Mouse (Mus musculus) adrenal gland, adult 2 months (tissue): ENCODE results near the gene Sap30l. TPM values are rescaled to one million over a fixed set of nuclear protein-coding genes. Genes with fewer than 3 reads are reported as not detected.

Experiments used
- DNase-seq: peaks from one replicate; pipeline ENCODE4 v3.0.0; 2021
- long read RNA-seq: library from polyadenylated mRNA; stranded (forward); transcript quantifications from one replicate; pipeline ENCODE4 v2.0.0, GENCODE M21; 2021
- polyA plus RNA-seq: library from polyadenylated mRNA; depleted of rRNA; stranded (reverse); fragments of >200 nt; gene quantifications from 2 replicates; pipeline ENCODE4 v1.2.3, GENCODE M21; 2012; rRNA removed
- total RNA-seq, 2 experiments: library from RNA; stranded (reverse); gene quantifications; 2 replicates each; pipeline ENCODE4 v1.2.3; 2021

Gene Sap30l
- total RNA-seq = 10 to 100 TPM; 55.8 to 55.9 TPM
- polyA plus RNA-seq = 77.8 and 86.8 TPM in 2 replicates
- long read RNA-seq, transcript Sap30l-201 (4 exons, 1,151 nt) = major isoform, 60 of 63 reads
- long read RNA-seq, partial matches to known transcripts = 2 of 63 reads
- long read RNA-seq, other reads (novel, unspliced or antisense) = 1 of 63 reads

DNA sequence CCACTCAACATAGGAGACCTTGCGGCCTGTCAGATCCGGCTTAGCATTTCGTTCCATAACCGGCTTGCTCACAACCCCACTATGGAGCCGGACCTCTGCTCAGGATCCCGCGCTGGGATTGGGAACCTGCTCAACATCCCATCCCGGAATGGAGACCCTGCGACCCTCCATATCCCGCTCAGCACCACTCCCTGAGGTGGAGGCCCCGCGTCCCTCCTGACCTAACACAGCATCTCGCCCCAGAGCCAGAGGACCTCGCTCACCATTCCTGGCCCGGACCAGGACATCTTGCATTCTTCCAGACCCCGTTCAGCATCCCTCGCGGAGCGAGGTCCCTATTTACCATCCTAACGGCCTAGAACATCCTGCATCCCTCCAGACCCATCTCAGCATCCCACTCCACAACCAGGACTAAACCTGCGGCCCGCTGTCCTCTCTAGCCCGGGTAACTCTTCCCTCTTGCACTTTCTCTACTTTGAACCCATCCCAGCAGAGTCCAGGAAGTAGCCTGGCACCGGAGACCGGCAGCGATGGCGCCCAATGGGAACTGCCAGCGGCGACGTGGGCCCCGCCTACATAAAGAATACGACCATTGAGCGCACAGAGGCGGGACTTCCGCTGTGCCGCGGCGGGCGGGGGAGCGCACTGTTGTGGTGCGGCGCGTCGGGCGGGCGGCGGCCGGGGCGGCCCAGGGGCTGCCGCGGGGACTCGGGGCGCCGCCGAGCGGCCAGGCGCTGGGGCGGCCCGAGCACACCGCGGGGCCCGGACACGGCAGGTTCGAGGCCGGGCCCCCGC is at the start of gene Sap30l:
Gene Sap30l, plus strand, starts transcription at position 667 of the 795 bp plus-strand sequence.
- peak; percentile 99 for DNase-seq

DNA sequence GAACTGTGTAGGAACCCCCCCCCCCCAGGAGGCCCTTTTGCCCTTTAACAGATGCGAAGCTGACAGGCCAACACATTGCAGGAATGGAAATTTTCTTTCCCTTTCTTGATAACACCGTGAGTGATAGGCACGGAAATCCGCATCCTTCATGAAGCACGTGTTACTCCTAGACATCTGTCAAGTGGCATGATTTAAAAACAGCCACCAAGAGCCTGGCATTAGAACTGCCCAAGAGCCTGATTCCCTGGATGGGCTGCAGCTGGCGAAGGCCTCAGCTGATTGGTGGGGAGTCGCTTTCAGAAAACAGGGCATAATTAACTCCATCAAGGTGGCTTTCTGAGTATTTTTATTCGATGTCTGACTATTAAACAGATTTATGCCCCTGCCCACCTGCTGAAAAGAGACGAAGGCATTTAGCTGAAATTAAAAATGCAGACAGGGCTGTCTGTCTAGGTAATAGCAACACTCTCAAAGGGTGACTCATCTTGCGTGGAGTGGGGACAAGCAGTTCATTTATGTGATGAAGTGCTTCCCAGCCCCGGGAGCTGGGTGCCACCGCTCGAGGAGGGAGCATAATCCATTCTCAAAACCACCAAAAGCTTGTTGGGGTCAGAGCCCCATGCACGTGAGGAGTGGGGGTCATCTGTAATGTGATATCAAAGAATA is 47.8 kb upstream of the Sap30l start:
- no peak for DNase-seq

DNA sequence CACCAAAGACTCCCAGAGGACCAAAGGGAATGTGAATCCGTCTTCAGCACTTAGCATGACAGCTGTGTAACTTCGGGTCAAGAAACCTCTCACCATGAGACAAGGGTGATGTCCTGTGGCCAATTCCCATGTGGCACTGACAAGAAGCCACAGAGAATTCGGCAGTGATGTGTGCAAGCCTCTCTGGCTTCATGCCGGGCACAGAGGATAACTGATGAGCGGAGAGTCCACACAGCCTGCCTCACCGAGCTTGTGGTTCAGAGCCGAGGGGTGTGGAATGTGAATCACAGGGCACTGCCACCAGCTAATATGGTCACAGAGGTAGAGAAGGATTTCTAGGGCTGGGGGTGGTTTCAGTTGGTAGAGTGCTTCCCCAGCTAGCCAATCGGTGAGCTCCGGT is 42.8 kb upstream of the Sap30l start:
- DNase-seq = no peak

DNA sequence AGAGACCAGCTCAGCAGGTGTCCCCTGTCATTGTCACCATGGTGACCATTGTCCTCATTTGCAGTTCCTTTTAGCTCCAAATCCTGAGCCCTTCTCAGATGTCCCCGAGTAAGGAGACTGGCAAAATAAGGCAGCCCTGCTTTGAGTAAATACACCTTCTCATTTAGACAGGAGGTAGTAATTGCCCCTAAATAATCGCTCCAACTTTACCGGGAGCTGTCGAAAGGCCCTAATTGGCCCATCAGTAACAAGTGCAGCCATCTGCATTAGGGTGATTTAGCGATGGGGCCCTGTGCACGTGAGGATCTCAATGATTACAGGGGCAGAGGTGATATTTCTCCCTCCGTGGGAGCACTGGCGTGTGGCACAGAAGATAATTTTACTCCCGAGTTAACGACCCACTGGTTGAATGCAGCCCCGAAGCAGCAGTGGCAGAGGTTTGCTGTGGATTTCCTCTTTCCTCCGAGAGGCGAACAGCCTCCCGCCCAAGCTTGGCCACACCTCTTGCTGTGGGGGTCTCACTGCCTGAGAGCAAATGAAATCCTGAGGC is 40.9 kb upstream of the Sap30l start:
- DNase-seq = no peak

DNA sequence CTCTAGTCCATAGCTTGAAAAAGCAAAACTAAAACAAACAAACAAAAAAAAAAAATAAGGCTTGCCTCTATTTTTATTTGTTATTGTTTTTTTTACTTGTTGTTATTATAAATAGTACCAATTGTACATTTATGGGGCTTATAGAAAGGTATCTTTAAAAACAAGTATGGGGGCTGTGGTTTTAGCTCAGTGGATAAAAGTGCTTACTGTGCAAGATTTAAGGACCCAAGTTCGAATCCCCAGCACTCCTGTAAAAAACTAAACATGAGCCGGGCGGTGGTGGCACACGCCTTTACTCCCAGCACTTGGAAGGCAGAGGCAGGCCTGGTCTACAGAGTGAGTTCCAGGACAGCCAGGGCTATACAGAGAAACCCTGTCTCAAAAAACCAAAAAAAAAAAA is 40.1 kb upstream of the Sap30l start:
- DNase-seq = no peak

DNA sequence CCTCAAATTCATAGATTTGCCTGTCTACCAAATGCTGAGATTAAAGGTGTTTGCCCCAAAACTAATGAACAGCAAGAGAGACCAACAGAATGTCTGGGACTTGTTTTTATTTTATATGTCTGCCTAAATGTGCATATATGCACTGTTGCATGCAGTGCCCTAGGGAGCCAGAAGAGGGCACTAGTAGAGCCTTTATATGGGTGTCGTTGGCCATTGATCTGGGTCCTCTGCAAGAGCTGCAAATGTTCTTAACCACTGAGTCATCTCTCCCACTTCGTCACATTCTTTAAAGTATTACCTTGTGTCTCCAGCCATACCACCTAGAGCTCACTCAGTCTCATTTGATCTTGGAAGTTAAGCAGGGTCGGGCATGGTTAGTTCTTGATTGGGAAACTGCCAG is 37.3 kb upstream of the Sap30l start:
- no peak for DNase-seq

DNA sequence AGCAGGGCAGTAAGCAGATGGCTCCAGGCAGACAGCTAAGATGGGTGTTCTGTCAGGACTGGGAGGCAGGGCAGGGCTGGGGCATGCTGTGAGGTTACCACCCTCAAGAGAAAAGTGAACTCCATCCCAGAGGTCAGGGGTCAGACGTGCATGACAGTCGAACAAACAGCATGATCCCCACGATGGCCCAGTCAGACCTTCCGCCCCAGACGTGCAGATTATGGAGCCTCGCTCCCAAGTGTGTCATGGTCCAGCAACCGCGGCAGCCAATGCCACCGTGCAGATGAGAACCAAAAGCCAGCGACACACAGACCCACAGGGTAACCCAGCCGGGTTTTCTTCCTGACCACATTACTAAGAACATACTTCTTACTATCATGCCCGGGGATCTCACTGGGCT is 34.8 kb upstream of the Sap30l start:
- no peak for DNase-seq

DNA sequence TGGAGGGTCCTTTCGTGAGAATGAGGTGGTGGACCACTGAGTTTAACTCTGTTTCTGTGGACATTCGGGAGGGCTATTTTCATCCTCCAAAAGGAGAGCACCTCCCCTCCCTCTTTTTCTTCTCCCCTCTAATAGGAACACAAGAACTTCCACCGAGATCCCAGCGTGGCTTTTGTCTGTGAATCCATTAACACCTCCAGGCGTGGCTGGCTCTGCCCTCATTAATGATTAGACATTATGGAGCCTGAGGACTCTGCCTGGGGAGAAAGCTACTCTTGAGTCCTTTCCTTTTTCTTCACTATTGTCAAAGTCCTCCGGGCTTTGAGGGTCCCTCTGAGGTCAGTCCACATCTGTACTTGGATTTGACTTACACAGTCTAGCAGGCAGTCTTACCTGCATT is 34.3 kb upstream of the Sap30l start:
- DNase-seq = no peak

DNA sequence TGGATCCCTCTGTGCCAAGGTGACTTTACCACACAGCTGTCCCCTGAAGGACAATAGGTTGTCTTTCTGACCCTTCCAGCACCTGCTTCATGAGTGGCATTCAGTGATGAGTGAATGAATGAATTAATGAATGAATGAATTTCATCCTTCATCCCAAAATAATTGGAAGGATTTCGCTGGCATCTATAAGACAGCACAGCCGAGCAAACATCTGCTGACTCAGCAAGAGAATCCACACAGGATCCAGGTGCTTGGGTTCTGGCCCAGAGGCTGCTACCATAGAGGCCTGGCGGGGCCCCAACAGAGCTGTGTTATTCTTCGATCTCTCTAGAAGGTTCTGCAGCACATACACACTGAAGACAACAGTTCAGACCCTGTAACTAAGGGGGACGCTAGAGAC is 30.7 kb upstream of the Sap30l start:
- no peak for DNase-seq

DNA sequence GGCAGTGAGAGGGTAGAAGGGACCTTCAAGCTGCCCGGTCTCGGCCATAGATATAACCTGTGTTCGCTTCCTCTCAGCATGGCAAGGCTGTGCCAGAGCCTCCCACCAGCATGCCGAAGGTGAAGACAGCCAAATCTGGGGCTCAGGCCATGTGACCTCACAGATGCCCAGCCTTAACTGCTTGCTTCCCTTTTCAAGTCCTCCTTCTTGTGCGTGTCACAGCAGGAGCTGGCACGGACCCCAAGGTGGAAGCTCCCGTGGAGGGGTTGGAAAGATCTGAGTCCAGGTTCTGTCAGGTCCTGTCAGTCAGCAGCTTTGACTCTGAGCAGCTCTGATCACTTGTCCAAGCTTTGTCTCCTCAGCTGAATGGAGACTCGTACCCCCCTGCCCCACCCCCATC is 29.8 kb upstream of the Sap30l start:
- DNase-seq = no peak

DNA sequence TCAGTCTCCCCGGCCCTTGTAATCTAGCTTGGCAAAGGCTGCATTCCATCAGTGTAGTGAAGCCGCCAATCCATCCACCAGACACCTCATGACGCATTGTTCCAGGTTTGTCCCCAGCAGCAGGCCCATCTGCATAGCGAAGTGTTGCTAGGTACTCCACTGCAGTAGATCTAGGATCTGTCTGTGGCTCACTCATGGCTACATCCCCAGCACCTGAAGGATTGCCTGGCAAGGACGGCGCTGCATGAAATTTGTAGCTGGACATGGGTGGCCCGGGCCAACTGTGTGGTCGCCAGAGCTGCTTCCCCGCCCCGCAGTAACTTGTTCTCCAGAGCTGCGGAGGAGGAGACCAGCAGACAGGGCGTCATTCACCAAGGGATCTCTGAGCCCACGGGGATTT is 28.0 kb upstream of the Sap30l start:
- no peak for DNase-seq

DNA sequence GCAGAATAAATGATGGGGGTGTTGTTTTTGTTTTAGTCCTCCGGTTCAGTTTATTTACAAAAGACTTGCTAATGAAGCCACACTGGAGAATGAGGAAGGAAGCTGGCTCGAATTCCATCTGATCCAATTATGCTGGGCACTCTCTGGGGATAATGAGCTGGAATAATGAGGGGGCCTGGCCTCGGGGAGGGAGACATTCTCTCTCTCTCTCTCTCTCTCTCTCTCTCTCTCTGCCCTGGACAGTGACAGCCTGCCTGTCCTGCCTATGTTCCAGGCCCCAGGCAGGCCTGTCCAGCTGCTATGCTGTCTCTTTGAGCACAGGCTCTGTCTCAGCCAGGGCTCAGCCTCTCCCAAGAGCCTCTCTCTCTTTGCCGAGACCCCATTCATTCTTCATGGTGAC is 27.5 kb upstream of the Sap30l start:
- no peak for DNase-seq

DNA sequence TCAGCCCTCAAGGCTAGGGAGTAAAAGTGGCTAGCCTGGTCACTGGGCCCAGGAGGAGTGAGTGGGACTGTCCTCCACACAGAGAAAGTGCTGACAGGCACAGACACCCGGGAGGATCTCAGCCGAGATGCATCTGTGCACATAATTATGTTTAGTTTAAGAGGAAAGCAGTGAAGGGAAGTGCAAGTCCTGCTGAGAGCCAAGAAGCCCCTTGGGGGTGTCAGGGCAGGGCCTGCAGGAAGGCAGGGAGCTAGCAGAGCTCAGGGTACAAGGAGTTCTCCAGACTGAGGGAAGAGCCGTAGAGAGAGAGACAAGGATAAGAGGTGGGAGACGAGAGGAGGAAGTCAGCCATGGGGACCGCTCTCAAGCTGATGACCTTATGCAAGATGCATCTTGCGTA is 25.6 kb upstream of the Sap30l start:
- no peak for DNase-seq

DNA sequence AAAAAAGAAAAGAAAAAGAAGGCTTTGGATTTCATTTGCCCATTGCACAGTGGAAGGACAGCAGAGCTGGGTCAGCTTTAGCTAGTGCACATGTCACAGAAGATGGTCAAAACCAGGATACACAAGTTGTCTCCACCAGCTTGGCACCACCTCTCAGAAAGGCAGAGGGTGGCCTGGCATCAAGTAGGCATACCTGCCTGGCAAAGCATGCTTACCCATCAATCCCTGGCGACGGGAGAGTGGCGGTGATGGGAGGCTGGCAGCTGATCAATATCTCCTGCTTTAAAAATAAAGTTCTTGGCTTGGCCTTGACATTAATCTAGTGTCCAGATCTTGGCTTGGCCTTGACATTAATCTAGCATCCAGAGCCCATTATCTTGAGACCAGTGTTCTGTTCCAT is 24.9 kb upstream of the Sap30l start:
- DNase-seq = no peak

DNA sequence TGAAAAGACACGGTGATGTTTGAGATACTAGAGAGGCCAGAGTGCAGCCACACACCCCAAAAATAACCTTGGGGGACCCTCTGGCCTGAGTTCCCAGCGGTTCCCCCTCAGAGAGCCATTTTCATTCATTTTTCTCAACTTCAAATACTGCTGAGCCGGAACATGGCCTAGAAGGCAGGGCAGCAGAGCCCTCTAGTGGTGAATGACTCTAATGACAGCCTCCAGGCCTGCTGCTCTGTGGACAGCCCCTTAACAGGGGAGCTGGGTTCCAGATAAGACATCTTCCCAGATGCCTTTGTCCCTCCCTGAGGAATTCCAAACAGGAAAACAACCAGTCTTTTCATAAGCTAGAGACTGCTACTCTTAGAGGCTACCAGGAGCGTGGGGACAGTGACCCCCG is 23.1 kb upstream of the Sap30l start:
- DNase-seq = peak; percentile 38

DNA sequence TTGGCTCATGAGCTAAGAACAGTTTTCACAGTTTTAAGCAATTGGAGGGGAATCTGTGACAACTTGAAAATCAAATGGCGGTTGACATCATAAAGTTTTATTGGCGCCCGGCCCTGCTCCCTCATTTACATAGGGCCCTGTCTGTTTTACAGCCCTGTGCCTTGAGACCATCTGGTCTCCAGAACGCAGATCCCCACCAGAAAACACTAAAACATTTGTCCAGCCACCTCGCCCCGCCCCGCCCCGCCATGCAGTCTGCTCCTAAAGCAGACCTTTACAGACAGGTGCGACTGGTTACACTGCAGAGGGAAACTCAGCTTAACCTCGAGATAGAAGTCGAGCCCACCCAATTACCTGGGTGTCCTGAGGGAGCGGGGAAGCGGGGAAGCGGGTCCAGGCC is 21.6 kb upstream of the Sap30l start:
- DNase-seq = no peak

DNA sequence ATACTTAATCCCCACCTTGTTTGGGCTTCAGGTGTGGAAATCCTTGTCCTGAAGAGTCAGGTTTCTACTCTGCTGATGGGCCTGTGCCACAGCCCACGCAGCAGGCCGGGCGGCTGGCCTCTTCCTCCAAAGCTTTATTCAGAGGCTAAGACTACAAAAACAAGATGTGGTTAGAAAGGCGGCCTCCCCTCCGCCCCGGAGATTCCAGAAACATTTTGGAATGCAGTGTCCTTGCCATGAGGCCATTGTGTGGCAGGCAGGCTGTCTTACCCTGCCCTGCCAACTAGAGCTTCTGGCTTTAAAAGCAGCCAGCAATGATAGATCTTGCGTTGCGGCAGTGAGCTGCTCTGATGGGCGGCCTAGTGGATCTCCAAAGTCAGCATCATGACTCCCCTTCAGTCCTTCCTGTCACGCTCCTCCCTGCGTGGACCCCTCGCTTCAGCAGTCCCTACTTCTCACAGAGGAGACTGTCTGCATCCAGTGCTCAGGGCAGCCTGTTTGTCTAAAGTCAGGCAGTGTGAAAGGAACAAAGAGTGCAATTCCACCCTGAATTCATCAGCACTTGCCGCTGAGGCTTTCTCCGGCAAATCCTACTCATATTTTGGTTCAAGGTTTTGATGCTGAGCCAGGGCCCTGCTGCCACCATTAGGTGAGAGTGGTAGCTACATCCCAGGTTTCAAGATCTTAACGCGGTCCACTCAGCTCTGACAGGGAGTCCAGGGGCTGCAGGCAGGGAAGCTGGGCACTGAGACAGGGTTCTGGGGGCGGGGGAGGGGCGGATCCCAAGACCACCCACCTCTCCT is 14.6 kb upstream of the Sap30l start:
- DNase-seq = peak; percentile 40

DNA sequence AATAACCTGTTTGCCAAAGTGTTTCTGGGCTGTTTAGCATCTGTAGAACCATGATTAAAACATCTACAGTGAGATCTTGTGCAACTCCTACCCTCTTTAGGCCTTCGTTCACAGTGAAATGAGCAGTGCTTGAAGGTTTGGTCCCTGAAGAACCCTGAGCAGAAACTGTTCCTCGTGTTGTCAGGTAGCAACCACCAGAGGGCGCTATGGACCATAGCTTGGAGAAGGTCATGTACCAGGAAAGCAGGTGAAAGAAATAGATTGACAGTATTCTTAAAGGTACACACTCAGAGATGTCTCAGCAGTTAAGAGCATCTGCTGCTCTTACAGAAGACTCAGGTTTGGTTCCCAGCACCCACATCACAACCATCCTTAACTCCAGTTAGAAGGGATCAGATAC is 13.5 kb upstream of the Sap30l start:
- DNase-seq = peak; percentile 57

DNA sequence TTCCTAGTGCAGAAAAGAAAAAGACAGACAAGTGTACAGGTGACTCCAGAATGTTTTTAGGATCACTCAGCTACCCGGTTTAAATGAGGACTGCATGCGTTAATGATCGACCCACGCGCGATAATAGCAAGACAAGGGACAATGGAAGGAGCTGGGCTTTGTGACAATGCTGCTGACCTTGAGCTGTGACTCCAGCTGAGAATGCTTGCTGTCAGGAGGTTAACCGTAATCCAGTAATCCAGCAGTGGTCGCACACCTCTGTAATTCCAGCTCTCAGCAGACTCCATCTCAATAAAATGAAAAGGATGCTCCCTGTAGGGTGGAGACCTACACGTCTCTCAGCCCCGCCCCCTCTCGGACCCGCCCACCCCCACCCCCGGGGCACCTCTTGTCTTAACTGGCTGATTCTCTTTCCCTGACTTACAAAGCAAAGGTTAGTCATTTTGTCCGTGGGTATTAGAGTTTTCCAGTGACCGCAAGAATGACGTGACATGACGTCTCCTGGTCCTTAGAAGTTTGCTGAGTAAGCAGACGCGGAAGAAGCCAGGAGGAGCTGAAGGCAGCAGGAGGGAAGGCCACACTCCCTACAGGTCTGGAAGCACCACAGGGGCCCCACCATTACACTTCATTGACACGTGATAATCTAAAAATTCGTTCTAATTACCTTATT is 10.4 kb upstream of the Sap30l start:
- DNase-seq = no peak

DNA sequence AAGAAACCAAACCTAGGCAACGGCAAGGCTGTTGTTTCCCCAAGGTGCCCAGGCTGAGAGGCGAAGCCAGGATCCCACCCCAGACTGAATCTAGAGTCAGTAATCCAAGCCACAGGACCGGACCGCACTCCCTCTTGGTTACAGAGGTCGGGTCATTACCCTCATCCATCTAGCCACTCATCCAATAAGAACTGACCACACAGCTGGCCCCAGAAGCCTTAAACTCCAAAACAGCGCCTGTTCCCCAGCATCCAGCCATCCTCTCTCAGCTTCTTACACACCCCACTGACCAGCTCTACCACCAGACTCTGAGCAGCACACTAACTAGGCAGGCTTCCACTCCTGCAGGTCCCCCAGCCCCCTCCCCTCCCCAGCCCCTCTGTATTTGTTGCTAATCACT is 6.4 kb upstream of the Sap30l start:
- no peak for DNase-seq

DNA sequence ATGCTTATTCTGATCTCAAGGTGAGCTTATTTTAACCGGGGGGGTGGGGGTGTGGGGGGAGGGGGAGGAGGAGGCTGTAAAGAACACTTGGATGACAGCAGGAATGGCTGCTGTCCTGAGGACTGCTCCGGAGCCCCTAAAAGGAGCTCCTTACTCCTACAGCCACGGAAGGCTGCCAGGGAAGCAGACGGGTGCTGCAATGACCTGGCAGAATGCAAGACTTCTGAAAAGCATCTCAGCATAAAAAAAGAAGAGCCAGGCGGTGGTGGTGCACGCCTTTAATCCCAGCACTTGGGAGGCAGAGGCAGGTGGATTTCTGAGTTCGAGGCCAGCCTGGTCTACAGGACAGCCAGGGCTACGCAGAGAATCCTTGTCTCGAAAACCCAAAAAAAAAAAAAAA is 3.6 kb upstream of the Sap30l start:
- DNase-seq = no peak

DNA sequence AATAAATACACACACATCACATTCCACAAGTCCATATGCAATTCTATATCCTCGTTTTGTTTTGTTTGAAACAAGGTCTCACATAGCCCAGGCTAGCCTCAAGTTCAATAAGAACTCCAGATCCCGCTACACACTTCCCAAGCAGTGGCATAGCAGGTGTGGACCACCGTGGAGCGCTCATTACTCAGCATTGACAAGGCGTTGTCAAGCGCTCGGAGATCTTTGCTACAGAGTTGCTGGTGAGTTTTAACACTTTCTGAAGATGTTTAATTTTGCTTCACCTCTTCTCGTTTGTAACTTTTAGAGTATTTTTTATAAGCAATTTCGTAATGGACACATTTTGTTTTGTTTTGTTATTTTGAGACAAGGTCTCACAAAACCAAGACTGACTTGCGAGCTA is 2.0 kb upstream of the Sap30l start:
- no peak for DNase-seq
